Mouse (Mus musculus): ENCODE data around the gene Rbp2.

Gene Rbp2

DNA sequence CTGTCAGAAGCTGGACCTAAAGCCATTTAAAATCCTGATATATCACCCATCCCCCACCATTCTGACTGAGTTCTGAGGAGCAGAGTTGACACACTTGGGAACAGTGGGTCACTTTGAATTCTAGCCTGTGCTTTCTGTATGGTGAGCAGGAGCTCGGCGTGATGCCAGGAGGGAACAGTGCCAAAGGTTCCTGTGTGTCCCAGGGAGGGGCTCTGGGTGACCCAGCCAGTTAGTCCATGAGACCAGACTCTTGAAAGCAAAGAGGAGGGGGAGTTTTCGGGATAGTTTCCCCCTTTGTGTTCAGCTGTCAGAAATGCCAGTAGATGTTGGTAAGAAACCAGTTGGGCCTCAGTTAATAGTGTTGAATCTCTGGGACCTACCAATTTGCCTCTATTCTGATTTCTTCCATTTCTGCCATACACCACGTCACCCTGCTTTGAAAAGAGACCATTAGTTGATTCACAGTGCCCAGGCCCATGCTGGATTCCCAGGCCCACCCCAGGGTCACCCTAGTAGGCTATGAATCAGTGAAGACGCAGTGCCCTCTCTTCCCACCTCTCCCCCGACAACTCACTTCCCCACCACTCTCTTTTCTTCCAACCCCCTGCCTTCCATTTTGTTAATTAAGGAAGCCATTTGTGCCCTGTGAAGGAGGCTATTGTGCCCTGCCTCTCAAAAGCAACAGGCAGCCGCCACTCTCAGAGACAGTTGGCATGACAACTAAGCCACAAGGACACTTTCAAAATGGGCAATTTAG is 39.0 kb downstream of the Rbp2 start:
- no peak for DNase-seq (ENCODE audit: low read depth, low spot score)

DNA sequence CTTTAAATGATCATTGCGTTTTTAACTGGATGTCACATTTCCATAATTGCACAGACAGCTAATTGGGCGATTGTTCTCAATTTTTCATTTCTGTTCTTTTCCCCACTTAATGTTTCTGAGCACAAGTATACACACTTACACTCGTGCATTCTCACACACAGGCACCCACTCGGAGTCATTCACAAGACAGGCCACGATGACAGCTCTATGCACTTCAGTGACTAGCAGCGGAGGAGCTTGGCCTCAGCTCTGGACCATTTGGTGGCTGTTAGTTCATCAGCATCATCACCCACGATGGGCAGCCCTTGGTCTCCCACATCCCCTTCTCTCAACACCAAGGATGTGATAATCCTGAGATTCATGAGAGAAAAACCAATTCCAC is 39.6 kb downstream of the Rbp2 start:
- DNase-seq (ENCODE audit: low read depth, low spot score), result no peak

DNA sequence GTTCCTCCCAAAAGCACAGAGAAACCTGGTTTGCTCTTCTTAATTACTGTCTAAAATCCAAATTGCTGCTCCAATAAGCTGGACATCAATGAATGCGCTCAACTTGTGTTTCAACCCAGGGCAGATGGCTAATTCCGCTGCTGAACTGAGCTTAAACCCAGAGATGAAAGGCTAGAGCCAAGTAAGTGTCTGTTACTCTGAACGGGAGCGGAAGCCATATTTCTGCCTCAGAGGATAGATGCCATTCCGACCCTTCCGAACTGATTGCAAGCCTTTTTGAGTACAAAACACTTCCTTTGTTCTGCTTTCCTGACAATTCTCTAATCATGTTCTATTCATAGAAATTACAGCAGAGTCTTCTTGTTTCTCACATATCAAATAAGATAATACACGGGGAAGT is 41.3 kb downstream of the Rbp2 start:
- no peak for DNase-seq (ENCODE audit: low read depth, low spot score)

DNA sequence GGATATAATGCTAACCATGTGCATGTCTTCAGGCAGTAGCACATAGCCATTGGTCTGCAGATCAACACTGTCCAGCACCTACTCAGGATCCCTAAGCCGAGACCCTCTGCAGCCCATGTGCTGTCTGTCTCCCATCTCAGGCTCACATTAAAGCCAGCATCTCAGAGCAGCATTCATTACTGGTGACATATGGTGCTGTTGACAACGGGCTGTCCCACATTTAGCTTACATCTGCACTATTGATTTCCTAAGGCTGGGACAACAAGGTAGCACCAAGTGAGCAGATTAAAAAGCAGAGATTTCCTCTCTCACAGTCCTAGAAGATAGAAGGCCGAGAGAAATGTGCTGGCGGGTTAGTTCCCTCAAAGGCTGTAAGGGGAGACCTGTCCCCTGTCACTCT is 43.9 kb downstream of the Rbp2 start:
- DNase-seq (ENCODE audit: low read depth, low spot score), result no peak

DNA sequence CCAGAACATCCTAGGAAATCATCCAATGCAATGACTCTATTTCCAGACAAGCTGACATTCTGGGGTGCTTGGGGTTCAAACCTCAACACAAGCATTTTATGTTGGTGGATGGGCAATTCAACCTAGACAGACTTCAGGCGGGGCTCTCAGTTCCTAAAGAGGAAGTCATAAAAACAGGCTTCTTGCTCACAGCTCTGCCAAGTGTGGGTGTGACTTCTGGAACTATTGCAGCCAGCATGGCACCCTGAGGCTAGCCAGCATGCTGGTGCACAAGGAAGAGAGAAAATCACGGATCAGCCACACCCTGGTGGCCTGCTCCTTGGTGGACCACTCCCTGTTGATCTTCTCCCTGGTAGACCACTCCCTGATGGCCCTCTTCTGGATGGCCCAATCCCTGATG is 45.1 kb downstream of the Rbp2 start:
- no peak for DNase-seq (ENCODE audit: low read depth, low spot score)

DNA sequence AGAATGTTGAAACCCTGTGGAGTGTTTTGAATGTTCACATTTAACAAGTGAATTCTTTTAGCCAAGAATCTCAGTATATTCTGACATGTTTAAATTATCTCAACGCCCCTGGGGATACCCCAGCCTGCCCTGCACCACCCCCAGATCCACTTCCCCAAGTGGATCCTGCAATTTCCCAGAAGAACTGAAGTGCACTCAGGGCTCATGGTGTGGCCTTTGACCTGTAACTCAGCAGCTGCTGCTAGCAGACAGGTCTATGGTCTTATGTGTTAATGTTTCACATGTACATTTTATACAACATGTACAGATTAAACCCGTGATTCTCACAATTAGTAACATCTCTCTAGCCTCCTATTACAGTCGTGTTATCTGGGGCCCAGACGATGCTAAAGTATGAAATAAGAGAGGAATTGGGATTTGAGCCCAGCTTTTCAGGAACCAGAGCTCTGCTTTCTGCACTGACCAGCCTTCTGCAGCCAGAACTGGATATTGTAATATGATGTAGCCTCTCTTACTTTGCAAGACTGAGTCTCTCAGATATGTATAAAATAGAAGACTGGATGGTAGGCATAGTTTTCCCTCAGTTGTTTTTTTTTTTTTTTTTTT is 48.9 kb downstream of the Rbp2 start:
- DNase-seq (ENCODE audit: low read depth, low spot score), result no peak

DNA sequence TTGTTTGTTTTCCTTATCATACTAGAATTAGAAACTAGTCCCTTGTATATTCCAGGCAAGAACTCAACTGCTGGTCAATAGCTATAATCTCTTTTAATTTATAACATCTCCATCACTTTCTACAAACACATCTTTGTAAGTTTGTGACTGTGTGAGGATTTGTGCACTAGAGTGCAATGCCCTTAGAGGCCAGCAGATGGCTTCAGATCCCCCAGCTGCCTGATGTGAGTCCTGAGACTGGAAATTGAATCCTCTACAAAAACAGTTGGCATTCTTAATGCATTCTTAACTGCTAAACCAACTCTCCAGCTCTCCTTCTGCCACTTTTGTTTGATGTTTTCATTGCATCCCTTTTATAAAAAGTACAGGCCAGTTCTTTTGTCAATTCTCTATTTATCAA is 49.8 kb downstream of the Rbp2 start:
- no peak for DNase-seq (ENCODE audit: low read depth, low spot score)

DNA sequence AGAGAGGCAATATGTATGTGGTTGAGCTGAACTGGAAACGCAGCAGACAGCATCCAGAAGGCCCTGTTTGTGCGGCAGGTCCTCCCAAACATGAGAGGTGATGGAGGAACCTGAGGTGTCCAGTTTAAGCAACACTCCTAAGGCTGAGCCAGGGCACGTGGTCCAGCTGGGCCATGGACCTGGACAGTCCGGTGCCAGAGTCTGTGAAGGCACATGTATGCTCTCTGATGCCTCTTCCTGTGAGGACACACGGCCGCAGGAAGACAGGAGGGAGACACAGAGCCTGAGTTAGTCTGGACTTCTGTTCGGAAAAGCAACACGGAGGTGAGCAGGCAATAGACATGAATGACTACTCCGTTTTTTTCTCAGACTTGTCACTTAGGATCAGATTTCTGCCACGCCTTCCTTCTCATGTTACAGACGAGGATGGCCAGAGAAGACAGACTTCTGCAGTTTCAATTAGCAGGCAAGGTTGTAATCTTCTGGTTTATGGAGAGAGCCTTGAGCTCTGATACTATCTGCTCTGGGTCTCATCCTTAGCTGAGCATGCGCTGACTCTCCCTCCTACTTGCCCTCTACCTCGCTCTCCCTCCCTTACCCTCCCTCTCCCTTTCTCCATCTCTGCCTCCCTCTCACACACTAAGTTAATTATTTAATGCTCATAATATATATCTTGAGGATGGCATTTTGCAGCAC is 52.2 kb downstream of the Rbp2 start:
- DNase-seq (ENCODE audit: low read depth, low spot score), result no peak

DNA sequence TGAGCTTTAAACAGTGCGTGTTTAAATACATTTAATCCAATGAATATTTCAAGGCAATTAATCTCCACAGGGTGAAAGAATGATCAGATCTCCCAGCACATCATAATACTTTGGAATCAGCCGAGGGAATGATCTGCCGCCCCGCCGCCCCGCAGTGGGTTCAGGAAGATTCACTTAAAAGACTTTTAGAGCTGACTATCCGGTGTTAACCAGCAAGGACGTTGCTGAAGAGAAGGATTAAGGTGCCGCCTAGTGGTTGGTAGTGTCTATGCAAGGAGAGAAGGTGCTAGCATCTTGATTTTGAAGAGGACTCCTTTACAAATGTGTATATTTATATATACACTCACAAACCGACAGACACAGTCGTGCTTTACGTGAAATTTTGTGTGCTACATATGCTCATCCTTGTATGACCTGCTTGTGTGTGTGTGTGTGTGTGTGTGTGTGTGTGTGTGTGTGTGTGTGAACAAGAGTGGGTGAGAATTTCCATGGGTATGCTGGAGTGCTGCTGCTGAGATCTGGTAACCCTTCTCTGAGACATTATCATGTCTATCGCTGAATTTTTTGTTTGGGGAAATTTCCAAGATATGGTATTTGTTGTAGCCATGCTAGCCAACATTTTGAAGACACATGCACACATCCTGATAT is 52.9 kb downstream of the Rbp2 start:
- DNase-seq (ENCODE audit: low read depth, low spot score), result peak; percentile 24

DNA sequence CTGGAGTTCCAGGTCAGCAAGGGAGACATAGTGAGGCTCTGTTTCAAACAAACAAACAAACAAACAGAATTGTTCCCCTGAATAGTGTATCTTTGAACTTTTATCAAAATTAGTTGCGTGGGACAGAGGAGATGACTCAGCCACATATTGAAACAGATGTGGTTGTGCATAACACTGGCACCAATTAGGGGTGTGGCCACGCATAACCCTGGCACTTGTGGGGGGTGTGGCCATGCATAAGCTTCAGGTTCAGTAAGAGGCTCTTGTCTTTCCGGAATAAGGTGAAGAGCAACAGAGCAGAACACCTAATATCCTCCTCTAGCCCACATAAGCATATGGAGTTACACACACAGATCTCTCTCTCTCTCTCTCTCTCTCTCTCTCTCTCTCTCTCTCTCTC is 58.1 kb downstream of the Rbp2 start:
- no peak for DNase-seq (ENCODE audit: low read depth, low spot score)

Data from WW6 (cell line).